Comparison of ENCODE assay signal across 8 mouse cellular contexts in the genomic region with DNA sequence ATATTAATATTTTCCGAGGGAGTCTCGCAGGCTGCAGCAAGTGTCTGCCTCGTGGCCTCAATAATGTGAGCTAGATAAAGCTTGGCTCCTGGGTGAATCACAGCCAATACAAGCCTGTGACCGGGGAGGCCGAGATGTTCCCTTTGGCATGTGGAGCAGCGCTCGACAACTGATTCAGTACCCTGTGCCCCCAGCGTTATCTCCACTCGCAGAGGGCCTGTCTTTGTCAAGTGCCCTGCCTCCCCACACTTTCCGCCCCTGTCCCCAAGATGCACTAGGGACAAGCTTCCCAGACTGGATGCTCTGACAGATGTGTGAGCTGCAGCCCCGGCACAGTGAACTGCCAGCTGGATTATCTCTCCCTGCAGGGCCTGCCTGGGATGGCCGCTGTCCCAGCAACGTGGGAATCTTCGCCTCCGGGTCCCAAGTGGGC.
DNase-seq lines count a peak whose midpoint lies in the region; ATAC-seq lines count a peak whose summit lies in the region.
"Had no signal": no experiment of that assay in that cellular context is flagged by ENCODE, and none has a peak within 500 bp of the region (broad histone marks: within the 10 kb centered on the region; RNA-seq: fewer than 3 reads in every experiment).

No protein-coding gene starts in this region.

- H3K36me3 ChIP-seq in neural tube, embryonic 11.5 days (ENCODE audit: control insufficient read depth, insufficient read depth, low read length): no peaks in the 10 kb centered on the region
- H3K36me3 ChIP-seq in heart, embryonic 16.5 days (ENCODE audit: control insufficient read depth, insufficient read depth): no peaks in the 10 kb centered on the region
- H3K36me3 ChIP-seq in lung, embryonic 16.5 days (ENCODE audit: control insufficient read depth, insufficient read depth, low read length): no peaks in the 10 kb centered on the region
- H3K36me3 ChIP-seq: embryonic facial prominence, embryonic 12.5 days had no signal

- peaks cover 29% of the 10 kb centered on the region for H3K4me1 ChIP-seq in neural tube, embryonic 11.5 days (ENCODE audit: control insufficient read depth, insufficient read depth, low read length)
- H3K4me1 ChIP-seq in heart, embryonic 16.5 days (ENCODE audit: control insufficient read depth, insufficient read depth, low read length): peaks cover 56% of the 10 kb centered on the region
- peaks cover 80% of the 10 kb centered on the region for H3K4me1 ChIP-seq in lung, embryonic 16.5 days (replicated peaks; ENCODE audit: control insufficient read depth, insufficient read depth, low read length)

- no peak overlapping the region for H3K9ac ChIP-seq in neural tube, embryonic 11.5 days (ENCODE audit: low read length)
- H3K9ac ChIP-seq in heart, embryonic 16.5 days (ENCODE audit: low read length): peak overlapping the region; percentile 58; the same call in 1 of the 2 replicates
- 0 out of 2 replicates have a peak overlapping the region, but pooled peaks have one; percentile 26 for H3K9ac ChIP-seq in lung, embryonic 16.5 days (ENCODE audit: low read length)
- H3K9ac ChIP-seq: embryonic facial prominence, embryonic 12.5 days had no signal

- no peak for ATAC-seq in neural tube, embryonic 11.5 days (ENCODE audit: insufficient read depth, low FRiP score, low TSS enrichment)
- ATAC-seq in heart, embryonic 16.5 days (replicated peaks; ENCODE audit: extremely low read depth, insufficient read depth, low FRiP score): peak; percentile 49
- peak; percentile 61 for ATAC-seq in lung, embryonic 16.5 days (ENCODE audit: low read depth)

- H3K4me3 ChIP-seq in neural tube, embryonic 11.5 days (ENCODE audit: low read depth, low read length): no peak overlapping the region
- H3K4me3 ChIP-seq in heart, embryonic 16.5 days (ENCODE audit: low read length): no peak overlapping the region
- no peak overlapping the region for H3K4me3 ChIP-seq in lung, embryonic 16.5 days (ENCODE audit: low read length)
- H3K4me3 ChIP-seq: embryonic facial prominence, embryonic 12.5 days had no signal

- WGBS in neural tube, embryonic 11.5 days: 42% methylated on average over 15 of the region's 15 CpGs
- WGBS in heart, embryonic 16.5 days: 19% methylated on average over 15 of the region's 15 CpGs
- WGBS in lung, embryonic 16.5 days: 29% methylated on average over 15 of the region's 15 CpGs

- H3K4me2 ChIP-seq in neural tube, embryonic 11.5 days (ENCODE audit: low read depth): no peak overlapping the region
- peak overlapping the region; percentile 34 for H3K4me2 ChIP-seq in heart, embryonic 16.5 days (ENCODE audit: low read depth, low read length)
- 0 out of 2 replicates have a peak overlapping the region, but pooled peaks have one; percentile 9 for H3K4me2 ChIP-seq in lung, embryonic 16.5 days (ENCODE audit: low read depth, low read length)
- H3K4me2 ChIP-seq: embryonic facial prominence, embryonic 12.5 days had no signal

- H3K9me3 ChIP-seq in neural tube, embryonic 11.5 days (ENCODE audit: control insufficient read depth, low read length): no peaks in the 10 kb centered on the region
- H3K9me3 ChIP-seq in heart, embryonic 16.5 days (replicated peaks; ENCODE audit: control insufficient read depth, low read length): no peaks in the 10 kb centered on the region
- no peaks in the 10 kb centered on the region for H3K9me3 ChIP-seq in lung, embryonic 16.5 days (ENCODE audit: control insufficient read depth, low read length)
- H3K9me3 ChIP-seq: embryonic facial prominence, embryonic 12.5 days had no signal

- peak overlapping the region; percentile 15; the same call in 1 of the 2 replicates for H3K27ac ChIP-seq in neural tube, embryonic 11.5 days (ENCODE audit: low read depth, low read length)
- H3K27ac ChIP-seq in heart, embryonic 16.5 days (ENCODE audit: low read length): peak overlapping the region; percentile 52
- peak overlapping the region; percentile 68 for H3K27ac ChIP-seq in lung, embryonic 16.5 days (ENCODE audit: low read length)
- H3K27ac ChIP-seq: embryonic facial prominence, embryonic 12.5 days had no signal

- H3K27me3 ChIP-seq in neural tube, embryonic 11.5 days (ENCODE audit: control insufficient read depth, insufficient read depth, low read length): no peaks in the 10 kb centered on the region
- no peaks in the 10 kb centered on the region for H3K27me3 ChIP-seq in heart, embryonic 16.5 days (ENCODE audit: control insufficient read depth, insufficient read depth, low read length)
- H3K27me3 ChIP-seq in lung, embryonic 16.5 days (ENCODE audit: control insufficient read depth, insufficient read depth, low read depth, low read length): no peaks in the 10 kb centered on the region

- peak; percentile 17 for DNase-seq in neural tube, embryonic 11.5 days (ENCODE audit: low spot score)
- DNase-seq in neural tube, embryonic 10.5 days (ENCODE audit: extremely low spot score, low spot score): no peak
- no peak for DNase-seq in adrenal gland, adult 2 months
- no peak for DNase-seq in natural killer cell, adult 2 months (ENCODE audit: low spot score in 2 of 2)
- no peak for DNase-seq in cerebellum, adult 11 months

Comparison
In these comparisons a context has a peak if more than half of its experiments do, and no peak if none do; other contexts are left out.
1. H3K27ac ChIP-seq: peak in every context shown above with its lines; median percentile 68 in lung, embryonic 16.5 days; 52 in heart, embryonic 16.5 days; 15 in neural tube, embryonic 11.5 days.